Mouse (Mus musculus): ENCODE results near the gene Usp3. TPM values are rescaled to one million over a fixed set of nuclear protein-coding genes. Genes with fewer than 3 reads are reported as not detected.

Usp3 gene
- total RNA-seq, 2 experiments from 2014 or later = 13.2 to 15.4 TPM

Other genes starting within 250 kb of the Usp3 start
- 10 to 100 TPM; 27.7 to 32.1 TPM for gene Herc1, start 242.7 kb downstream of the Usp3 start, total RNA-seq (2021)
- gene Fbxl22, start 78.5 kb downstream of the Usp3 start, total RNA-seq (2021) = 1 to 10 TPM; 3.7 to 5.4 TPM
- under 1 TPM; 0.13 to 0.27 TPM for gene Car12, start 120.5 kb upstream of the Usp3 start, total RNA-seq (2021)
- gene Aph1b, start 202.3 kb upstream of the Usp3 start, total RNA-seq (2021) = 1 to 10 TPM; 1.9 to 2.0 TPM
- gene Gm10647, start 203.9 kb upstream of the Usp3 start, total RNA-seq (2021) = not detected
- gene Aph1c, start 241.6 kb upstream of the Usp3 start, total RNA-seq (2021) = under 1 TPM; 0.33 to 0.44 TPM